Mouse (Mus musculus) lung, adult 2 months (tissue): Measurements from ENCODE around the gene Ctsc. TPM values are rescaled to one million over a fixed set of nuclear protein-coding genes. Genes with fewer than 3 reads are reported as not detected.

ENCODE experiments used
- DNase-seq: peaks from one replicate; pipeline ENCODE4 v3.0.0; 2022
- H3K4me1 ChIP-seq: fragments of 200-500 bp; 2 replicates; pipeline ENCODE4 v1.6.1; 2011; ENCODE audit warnings: low read length; ENCODE audit not compliant: control insufficient read depth, insufficient read depth
- H3K4me3 ChIP-seq: fragments of 200-500 bp; replicated peaks from 2 replicates; pipeline ENCODE3; 2011; ENCODE audit warnings: low read depth, mild to moderate bottlenecking, control low read depth, low read length; ENCODE audit errors: extremely low read depth
- CTCF ChIP-seq: fragments of 200-500 bp; IDR thresholded peaks from 2 replicates; pipeline ENCODE4 v1.5.1; 2011; ENCODE audit warnings: mild to moderate bottlenecking, low read length, control low read depth; ENCODE audit not compliant: insufficient read depth
- POLR2A ChIP-seq: fragments of 200-500 bp; IDR thresholded peaks from 2 replicates; pipeline ENCODE4 v1.6.1; 2011; ENCODE audit warnings: low read depth, mild to moderate bottlenecking, control low read depth, low read length, borderline replicate concordance; ENCODE audit errors: extremely low read depth
- WGBS: fragments of 180-500 bp; shearing (Covaris S2); methylation state at CpG from one replicate; pipeline ENCODE4 v1.1.7; 2018; 5-methylcytosine and 5-hydroxymethylcytosine counted together
- polyA plus RNA-seq: library from polyadenylated mRNA; depleted of rRNA; stranded (reverse); fragments of >200 nt; gene quantifications from 2 replicates; pipeline ENCODE4 v1.2.3, GENCODE M21; 2012

Gene Ctsc
- polyA plus RNA-seq, 1 experiment: 181 TPM

DNA sequence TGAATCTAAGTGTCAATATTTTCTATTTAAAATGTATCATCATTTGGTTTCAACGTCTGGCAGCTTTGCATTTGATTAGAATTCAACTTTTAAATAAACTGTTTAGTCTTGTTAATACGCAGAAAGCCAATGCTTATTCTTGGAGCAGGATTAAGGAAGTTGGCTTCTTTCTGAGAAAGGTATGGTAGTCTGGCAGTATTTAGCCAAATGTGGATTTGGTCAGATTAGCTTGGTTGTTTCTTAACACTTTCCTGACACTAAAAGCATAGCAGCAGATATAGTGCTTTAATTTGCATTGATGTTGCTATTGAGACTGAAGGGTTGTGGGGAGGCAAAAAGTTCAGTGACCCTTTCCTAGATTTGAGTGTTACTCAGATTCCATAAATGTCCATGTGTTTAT is 14.2 kb downstream of the Ctsc start:
- no peak for TF ChIP-seq POLR2A
- TF ChIP-seq CTCF: no peak

DNA sequence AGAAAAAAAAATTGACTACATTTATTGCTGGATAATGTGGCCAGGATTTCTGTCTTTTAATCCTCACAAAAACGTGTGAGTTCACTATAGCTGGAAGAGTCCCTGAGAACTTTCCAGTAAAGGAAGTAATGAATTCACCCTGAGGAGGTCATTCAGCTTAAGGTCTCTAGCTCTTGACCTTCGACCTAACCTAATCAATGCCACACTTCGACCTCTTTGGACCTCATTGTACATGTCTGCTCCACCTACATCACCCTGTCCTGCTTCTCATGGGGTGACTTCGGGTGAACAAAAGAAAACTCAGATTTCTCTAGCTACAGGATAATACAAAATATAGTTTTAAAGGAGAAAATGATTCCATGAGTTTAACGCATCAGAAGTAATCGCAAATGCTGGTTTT is 16.0 kb downstream of the Ctsc start:
- 75% methylated on average over 6 of the region's 6 CpGs for WGBS
- no peak for TF ChIP-seq CTCF
- no peak for TF ChIP-seq POLR2A
- H3K4me3 ChIP-seq: no peak overlapping the region
- DNase-seq: no peak
- H3K4me1 ChIP-seq: peaks cover 15% of the 10 kb centered on the region

More for the DNA sequence above, 14.2 kb downstream of the Ctsc start:
- no peak for DNase-seq
- no peak overlapping the region for H3K4me3 ChIP-seq
- peaks cover 18% of the 10 kb centered on the region for H3K4me1 ChIP-seq
- WGBS: 31% methylated on average over 2 of the region's 2 CpGs

DNA sequence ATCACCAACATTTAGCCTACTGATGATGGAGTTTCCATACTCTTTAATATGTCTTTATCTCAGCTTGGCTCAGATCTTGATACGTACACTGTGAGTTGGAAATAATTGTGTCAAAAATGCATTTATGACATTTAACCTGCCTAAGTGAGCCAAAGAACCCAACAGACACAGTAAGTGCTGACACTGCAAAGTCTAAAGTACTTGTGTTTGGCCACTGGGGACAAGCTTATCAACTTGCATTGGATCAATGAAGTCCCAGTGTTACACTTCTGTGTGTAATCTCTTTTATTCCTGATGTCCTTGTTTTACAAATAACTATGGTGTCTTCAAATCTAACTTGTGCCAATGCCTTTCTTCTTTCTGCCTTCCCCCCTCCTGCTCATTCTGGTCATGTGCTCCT is 18.1 kb downstream of the Ctsc start:
- Histone ChIP-seq H3K4me3 (no peak overlapping the region), H3K4me1 (peaks cover 4% of the 10 kb centered on the region; the same call in 1 of the 2 replicates)
- no peak for DNase-seq
- WGBS: 94% methylated on average over 1 of the region's 1 CpGs
- TF ChIP-seq CTCF (no peak), POLR2A (no peak)

DNA sequence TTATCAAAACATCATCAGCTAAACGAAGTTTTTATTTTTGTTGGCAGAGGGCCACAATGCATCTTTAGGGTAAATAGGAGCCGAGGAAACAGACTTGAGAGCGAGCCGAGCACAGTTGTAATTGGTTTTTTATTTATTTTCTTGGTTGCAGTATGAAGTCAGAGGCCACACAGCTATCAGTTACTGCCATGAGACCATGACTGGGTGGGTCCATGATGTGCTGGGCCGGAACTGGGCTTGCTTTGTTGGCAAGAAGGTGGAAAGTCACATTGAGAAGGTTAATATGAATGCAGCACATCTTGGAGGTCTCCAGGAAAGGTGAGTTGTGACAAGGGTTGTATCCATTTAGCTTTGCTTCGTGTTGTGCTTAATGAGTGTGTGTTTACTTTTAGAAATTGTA is 19.0 kb downstream of the Ctsc start:
- DNase-seq: no peak
- 44% methylated on average over 6 of the region's 6 CpGs for WGBS
- Histone ChIP-seq H3K4me3 (no peak overlapping the region), H3K4me1 (peaks cover 4% of the 10 kb centered on the region; the same call in 1 of the 2 replicates)
- TF ChIP-seq POLR2A: no peak
- TF ChIP-seq CTCF: no peak

DNA sequence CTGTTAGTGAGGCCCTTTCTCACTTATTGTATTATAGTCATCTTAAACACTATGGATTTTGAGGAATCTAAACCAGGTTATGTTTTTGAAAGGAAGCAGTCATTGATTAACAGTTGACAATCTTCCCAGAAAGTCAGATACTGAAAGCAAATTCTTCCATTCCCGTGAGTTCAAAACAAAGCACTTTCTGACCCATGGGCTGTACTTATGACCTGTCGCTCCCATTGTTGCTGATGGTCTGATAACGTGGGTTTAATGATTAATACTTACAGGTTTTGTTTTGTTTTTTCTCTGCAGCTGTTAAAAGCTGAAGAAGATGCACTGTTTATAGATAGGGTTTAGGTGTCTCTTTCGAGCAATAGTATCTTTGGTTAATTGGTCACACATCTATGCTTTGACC is 27.9 kb downstream of the Ctsc start:
- H3K4me3 ChIP-seq: no peak overlapping the region
- TF ChIP-seq POLR2A (no peak), CTCF (no peak)
- no peak for DNase-seq
- no peaks in the 10 kb centered on the region for H3K4me1 ChIP-seq
- WGBS: 79% methylated on average over 4 of the region's 4 CpGs

DNA sequence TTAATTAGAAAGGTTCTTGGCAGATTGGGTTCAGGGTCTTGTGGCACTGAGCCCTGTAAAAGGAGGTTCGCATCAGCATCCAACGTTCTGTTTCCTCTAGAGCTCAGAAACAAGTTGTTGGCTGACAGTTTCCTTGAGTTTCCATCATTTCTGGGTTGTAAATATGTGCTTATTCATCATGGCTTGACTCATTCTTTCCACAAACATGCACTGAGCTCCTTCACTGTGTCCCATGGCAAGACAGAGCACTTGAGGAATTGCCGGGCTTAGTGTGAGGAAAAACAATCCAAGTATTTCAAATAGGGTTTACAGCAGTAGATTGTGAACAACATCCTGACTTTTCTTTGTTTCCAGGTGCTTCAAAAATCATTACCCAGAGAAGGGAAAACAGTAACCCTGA is 28.8 kb downstream of the Ctsc start:
- H3K4me3 ChIP-seq: no peak overlapping the region
- WGBS: 35% methylated on average over 3 of the region's 3 CpGs
- TF ChIP-seq CTCF: no peak
- no peak for TF ChIP-seq POLR2A
- no peak for DNase-seq
- H3K4me1 ChIP-seq: no peaks in the 10 kb centered on the region

DNA sequence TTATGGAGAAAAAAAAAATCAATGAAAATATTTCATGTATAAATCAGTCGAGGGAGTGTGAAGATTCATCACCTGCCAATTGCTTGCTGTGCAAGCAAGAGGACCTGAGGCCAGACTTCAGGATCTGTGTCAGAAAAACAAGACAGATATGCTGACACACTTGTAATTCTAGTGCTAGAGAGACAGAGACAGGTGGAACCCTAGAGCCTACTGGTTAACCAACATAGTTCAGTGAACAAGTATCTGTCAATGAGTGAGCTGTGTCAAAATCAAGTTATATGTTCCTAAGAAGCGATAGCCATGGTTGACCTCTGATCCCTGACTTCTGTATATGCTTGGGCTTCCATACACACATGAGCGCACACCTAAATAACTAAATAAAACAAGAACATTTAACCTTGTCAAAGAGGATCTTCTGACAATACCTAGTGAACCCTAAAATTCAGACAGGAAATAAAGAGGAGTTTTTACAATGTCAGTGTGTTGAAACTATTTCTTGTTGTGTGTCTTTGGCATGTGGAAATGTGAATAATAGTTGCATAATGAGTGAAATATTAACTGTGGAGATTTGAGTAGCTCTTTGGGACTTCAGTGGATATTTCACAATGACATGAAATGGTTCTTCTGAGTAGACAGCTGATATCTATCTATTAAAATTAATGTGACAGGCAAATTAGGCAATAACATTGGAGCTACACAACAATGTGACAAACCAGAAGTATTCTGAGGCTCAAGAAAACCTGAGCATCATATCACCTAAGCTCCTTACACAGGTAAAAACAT is 32.7 kb downstream of the Ctsc start:
- no peaks in the 10 kb centered on the region for H3K4me1 ChIP-seq
- no peak for DNase-seq
- TF ChIP-seq POLR2A (no peak), CTCF (no peak)
- 79% methylated on average over 3 of the region's 3 CpGs for WGBS
- no peak overlapping the region for H3K4me3 ChIP-seq

DNA sequence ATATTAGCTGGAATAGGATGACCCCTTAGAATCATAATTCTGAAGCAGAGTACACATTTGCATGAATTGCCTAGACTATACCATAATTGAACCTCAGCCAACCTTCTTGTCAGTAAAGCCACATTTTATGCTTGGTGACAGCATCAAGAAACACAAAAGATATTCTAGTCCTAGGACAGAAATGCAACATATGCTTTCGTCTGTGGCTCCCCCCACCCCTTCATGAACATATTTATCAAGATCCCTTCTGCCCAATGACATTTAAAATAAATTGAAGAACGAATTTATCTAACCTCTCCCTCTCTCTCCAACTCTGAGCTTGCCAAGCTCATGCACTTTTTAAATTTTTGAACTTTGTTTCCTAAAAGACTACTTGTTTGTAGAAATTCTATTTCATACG is 38.5 kb downstream of the Ctsc start:
- TF ChIP-seq CTCF (no peak), POLR2A (no peak)
- Histone ChIP-seq H3K4me3 (no peak overlapping the region), H3K4me1 (no peaks in the 10 kb centered on the region)
- WGBS: 63% methylated on average over 3 of the region's 3 CpGs
- DNase-seq: no peak

DNA sequence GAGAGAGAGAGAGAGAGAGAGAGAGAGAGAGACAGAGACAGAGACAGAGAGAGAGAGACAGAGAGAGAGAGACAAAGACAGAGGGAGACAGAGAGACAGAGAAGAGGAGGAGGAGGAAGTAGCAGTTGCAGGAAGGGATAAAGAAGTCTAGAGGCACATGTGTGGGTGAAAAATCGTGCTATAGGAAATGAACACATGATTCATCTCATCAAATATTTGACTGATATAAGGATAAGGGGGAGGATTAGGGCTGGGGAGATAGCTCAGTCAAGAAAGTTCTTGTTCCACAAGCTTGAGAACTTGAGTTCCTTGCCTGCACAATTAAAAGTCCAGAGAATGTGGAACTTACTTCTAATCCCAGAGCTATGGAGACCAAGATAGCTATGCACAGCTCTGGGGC is 40.6 kb downstream of the Ctsc start:
- TF ChIP-seq POLR2A (no peak), CTCF (no peak)
- no peaks in the 10 kb centered on the region for H3K4me1 ChIP-seq
- 38% methylated on average over 1 of the region's 1 CpGs for WGBS
- no peak for DNase-seq
- no peak overlapping the region for H3K4me3 ChIP-seq

DNA sequence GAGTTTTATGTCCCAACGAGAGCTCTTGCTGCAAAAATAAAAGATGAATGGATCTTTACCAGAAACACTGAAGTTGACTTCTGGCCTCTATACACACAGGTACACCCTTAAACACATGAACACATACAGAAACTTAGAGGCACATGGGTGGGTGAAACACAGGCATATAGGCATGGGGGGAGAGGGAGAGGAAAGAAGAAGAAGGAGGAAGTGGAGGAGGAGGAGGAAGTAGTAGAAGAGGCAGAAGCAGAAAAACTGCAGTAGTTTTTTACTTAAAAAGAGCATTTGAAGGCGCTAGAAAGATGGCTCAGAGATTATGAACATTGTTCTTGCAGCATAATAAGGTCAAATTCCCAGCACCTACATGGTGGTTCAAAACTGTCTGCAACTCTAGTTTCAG is 41.0 kb downstream of the Ctsc start:
- WGBS: 80% methylated on average over 2 of the region's 2 CpGs
- Histone ChIP-seq H3K4me3 (no peak overlapping the region), H3K4me1 (no peaks in the 10 kb centered on the region)
- TF ChIP-seq POLR2A (no peak), CTCF (no peak)
- DNase-seq: no peak
